Mouse (Mus musculus): ENCODE results near the gene Rab4a. TPM values are rescaled to one million over a fixed set of nuclear protein-coding genes. Genes with fewer than 3 reads are reported as not detected.

Rab4a gene
- polyA plus RNA-seq, 1 experiment from 2014 or later = 65.9 TPM

- Histone ChIP-seq H3K4me1 (replicated peaks; ENCODE audit: control insufficient read depth, insufficient read depth, low read length) (0 out of 2 replicates have a peak, but pooled peaks cover 9% of the 10 kb centered on the region), H3K27me3 (replicated peaks; ENCODE audit: control insufficient read depth, insufficient read depth, low read length) (peaks cover 11% of the 10 kb centered on the region; the same call in 1 of the 2 replicates), H3K9me3 (ENCODE audit: control insufficient read depth, low read length) (no peaks in the 10 kb centered on the region), H3K36me3 (ENCODE audit: control insufficient read depth, insufficient read depth, low read length) (no peaks in the 10 kb centered on the region), H3K27ac (ENCODE audit: low read depth, low read length) (no peak overlapping the region), H3K4me3 (ENCODE audit: low read depth, low read length) (no peak overlapping the region), H3K9ac (ENCODE audit: low read depth, low read length) (no peak overlapping the region), H3K4me2 (no peak overlapping the region)
- 35% methylated on average over 4 of the region's 4 CpGs for WGBS
- DNase-seq (ENCODE audit: low spot score) = no peak
- no peak for ATAC-seq (replicated peaks; ENCODE audit: low FRiP score)
These were observed 41.1 kb upstream of the Rab4a start for GRCm38 (mm10) chr8:123764671-123765070.

GRCm38 (mm10) chr8:123766516-123766915, 39.3 kb upstream of the Rab4a start:
- ATAC-seq (replicated peaks; ENCODE audit: low FRiP score) (no peak), DNase-seq (ENCODE audit: low spot score) (no peak)
- Histone ChIP-seq H3K4me1 (replicated peaks; ENCODE audit: control insufficient read depth, insufficient read depth, low read length) (0 out of 2 replicates have a peak, but pooled peaks cover 3% of the 10 kb centered on the region), H3K9me3 (ENCODE audit: control insufficient read depth, low read length) (no peaks in the 10 kb centered on the region), H3K27ac (ENCODE audit: low read depth, low read length) (no peak overlapping the region), H3K4me3 (ENCODE audit: low read depth, low read length) (no peak overlapping the region), H3K9ac (ENCODE audit: low read depth, low read length) (no peak overlapping the region), H3K4me2 (no peak overlapping the region), H3K27me3 (replicated peaks; ENCODE audit: control insufficient read depth, insufficient read depth, low read length) (peaks cover 11% of the 10 kb centered on the region), H3K36me3 (ENCODE audit: control insufficient read depth, insufficient read depth, low read length) (no peaks in the 10 kb centered on the region)
- 73% methylated on average over 4 of the region's 4 CpGs for WGBS

- H3K27me3 ChIP-seq (replicated peaks; ENCODE audit: control insufficient read depth, insufficient read depth, low read length) = peaks cover 7% of the 10 kb centered on the region
- H3K9me3 ChIP-seq (ENCODE audit: control insufficient read depth, low read length) = no peaks in the 10 kb centered on the region
- ATAC-seq (replicated peaks; ENCODE audit: low FRiP score) (no peak), DNase-seq (ENCODE audit: low spot score) (no peak)
- H3K9ac ChIP-seq (ENCODE audit: low read depth, low read length) = no peak overlapping the region
- WGBS = 70% methylated on average over 8 of the region's 8 CpGs
- H3K36me3 ChIP-seq (ENCODE audit: control insufficient read depth, insufficient read depth, low read length) = no peaks in the 10 kb centered on the region
- no peaks in the 10 kb centered on the region for H3K4me1 ChIP-seq (replicated peaks; ENCODE audit: control insufficient read depth, insufficient read depth, low read length)
- no peak overlapping the region for H3K4me2 ChIP-seq
- H3K4me3 ChIP-seq (ENCODE audit: low read depth, low read length) = no peak overlapping the region
- H3K27ac ChIP-seq (ENCODE audit: low read depth, low read length) = no peak overlapping the region
These were observed 37.9 kb upstream of the Rab4a start for GRCm38 (mm10) chr8:123767874-123768273.

- no peak overlapping the region for H3K9ac ChIP-seq (ENCODE audit: low read depth, low read length)
- no peaks in the 10 kb centered on the region for H3K4me1 ChIP-seq (replicated peaks; ENCODE audit: control insufficient read depth, insufficient read depth, low read length)
- no peaks in the 10 kb centered on the region for H3K9me3 ChIP-seq (ENCODE audit: control insufficient read depth, low read length)
- 61% methylated on average over 16 of the region's 16 CpGs for WGBS
- H3K27ac ChIP-seq (ENCODE audit: low read depth, low read length) = no peak overlapping the region
- no peak overlapping the region for H3K4me3 ChIP-seq (ENCODE audit: low read depth, low read length)
- no peak overlapping the region for H3K4me2 ChIP-seq
- ATAC-seq (replicated peaks; ENCODE audit: low FRiP score) = no peak
- no peaks in the 10 kb centered on the region for H3K36me3 ChIP-seq (ENCODE audit: control insufficient read depth, insufficient read depth, low read length)
- DNase-seq (ENCODE audit: low spot score) = no peak
- peaks cover 7% of the 10 kb centered on the region for H3K27me3 ChIP-seq (replicated peaks; ENCODE audit: control insufficient read depth, insufficient read depth, low read length)
These were observed 37.1 kb upstream of the Rab4a start for GRCm38 (mm10) chr8:123768492-123769356.

GRCm38 (mm10) chr8:123773468-123773867, 32.3 kb upstream of the Rab4a start:
- ATAC-seq (replicated peaks; ENCODE audit: low FRiP score) = no peak
- 48% methylated on average over 12 of the region's 12 CpGs for WGBS
- H3K9ac ChIP-seq (ENCODE audit: low read depth, low read length) = no peak overlapping the region
- H3K9me3 ChIP-seq (ENCODE audit: control insufficient read depth, low read length) = no peaks in the 10 kb centered on the region
- no peak overlapping the region for H3K4me2 ChIP-seq
- H3K4me1 ChIP-seq (replicated peaks; ENCODE audit: control insufficient read depth, insufficient read depth, low read length) = no peaks in the 10 kb centered on the region
- no peak for DNase-seq (ENCODE audit: low spot score)
- H3K4me3 ChIP-seq (ENCODE audit: low read depth, low read length) = no peak overlapping the region
- no peak overlapping the region for H3K27ac ChIP-seq (ENCODE audit: low read depth, low read length)
- peaks cover 1% of the 10 kb centered on the region; the same call in 1 of the 2 replicates for H3K27me3 ChIP-seq (replicated peaks; ENCODE audit: control insufficient read depth, insufficient read depth, low read length)
- no peaks in the 10 kb centered on the region for H3K36me3 ChIP-seq (ENCODE audit: control insufficient read depth, insufficient read depth, low read length)

- 92% methylated on average over 1 of the region's 1 CpGs for WGBS
These were observed 31.3 kb upstream of the Rab4a start for GRCm38 (mm10) chr8:123774491-123774890.

GRCm38 (mm10) chr8:123777319-123777718, 28.5 kb upstream of the Rab4a start:
- H3K4me2 ChIP-seq = no peak overlapping the region
- no peak overlapping the region for H3K4me3 ChIP-seq (ENCODE audit: low read depth, low read length)
- no peak overlapping the region for H3K27ac ChIP-seq (ENCODE audit: low read depth, low read length)
- 56% methylated on average over 7 of the region's 7 CpGs for WGBS
- no peaks in the 10 kb centered on the region for H3K9me3 ChIP-seq (ENCODE audit: control insufficient read depth, low read length)
- H3K9ac ChIP-seq (ENCODE audit: low read depth, low read length) = no peak overlapping the region
- DNase-seq (ENCODE audit: low spot score) (no peak), ATAC-seq (replicated peaks; ENCODE audit: low FRiP score) (no peak)
- no peaks in the 10 kb centered on the region for H3K36me3 ChIP-seq (ENCODE audit: control insufficient read depth, insufficient read depth, low read length)
- H3K27me3 ChIP-seq (replicated peaks; ENCODE audit: control insufficient read depth, insufficient read depth, low read length) = 0 out of 2 replicates have a peak, but pooled peaks cover 2% of the 10 kb centered on the region
- H3K4me1 ChIP-seq (replicated peaks; ENCODE audit: control insufficient read depth, insufficient read depth, low read length) = peaks cover 9% of the 10 kb centered on the region

More at GRCm38 (mm10) chr8:123774491-123774890, 31.3 kb upstream of the Rab4a start:
- Histone ChIP-seq H3K27me3 (replicated peaks; ENCODE audit: control insufficient read depth, insufficient read depth, low read length) (no peaks in the 10 kb centered on the region; the same call in 1 of the 2 replicates), H3K9ac (ENCODE audit: low read depth, low read length) (no peak overlapping the region), H3K4me2 (no peak overlapping the region), H3K4me1 (replicated peaks; ENCODE audit: control insufficient read depth, insufficient read depth, low read length) (no peaks in the 10 kb centered on the region), H3K9me3 (ENCODE audit: control insufficient read depth, low read length) (no peaks in the 10 kb centered on the region), H3K36me3 (ENCODE audit: control insufficient read depth, insufficient read depth, low read length) (no peaks in the 10 kb centered on the region), H3K27ac (ENCODE audit: low read depth, low read length) (no peak overlapping the region), H3K4me3 (ENCODE audit: low read depth, low read length) (no peak overlapping the region)
- ATAC-seq (replicated peaks; ENCODE audit: low FRiP score) (no peak), DNase-seq (ENCODE audit: low spot score) (no peak)

GRCm38 (mm10) chr8:123780471-123780870, 25.3 kb upstream of the Rab4a start:
- Histone ChIP-seq H3K9ac (ENCODE audit: low read depth, low read length) (no peak overlapping the region), H3K36me3 (ENCODE audit: control insufficient read depth, insufficient read depth, low read length) (no peaks in the 10 kb centered on the region), H3K4me2 (no peak overlapping the region), H3K4me1 (replicated peaks; ENCODE audit: control insufficient read depth, insufficient read depth, low read length) (peaks cover 12% of the 10 kb centered on the region), H3K9me3 (ENCODE audit: control insufficient read depth, low read length) (no peaks in the 10 kb centered on the region), H3K4me3 (ENCODE audit: low read depth, low read length) (no peak overlapping the region), H3K27ac (ENCODE audit: low read depth, low read length) (no peak overlapping the region), H3K27me3 (replicated peaks; ENCODE audit: control insufficient read depth, insufficient read depth, low read length) (peaks cover 2% of the 10 kb centered on the region; the same call in 1 of the 2 replicates)
- DNase-seq (ENCODE audit: low spot score) (no peak), ATAC-seq (replicated peaks; ENCODE audit: low FRiP score) (no peak)
- 38% methylated on average over 3 of the region's 3 CpGs for WGBS

GRCm38 (mm10) chr8:123781256-123781655, 24.5 kb upstream of the Rab4a start:
- DNase-seq (ENCODE audit: low spot score) (no peak), ATAC-seq (replicated peaks; ENCODE audit: low FRiP score) (no peak)
- WGBS = 47% methylated on average over 8 of the region's 8 CpGs
- H3K9me3 ChIP-seq (ENCODE audit: control insufficient read depth, low read length) = no peaks in the 10 kb centered on the region
- peaks cover 12% of the 10 kb centered on the region for H3K4me1 ChIP-seq (replicated peaks; ENCODE audit: control insufficient read depth, insufficient read depth, low read length)
- H3K4me2 ChIP-seq = no peak overlapping the region
- H3K27me3 ChIP-seq (replicated peaks; ENCODE audit: control insufficient read depth, insufficient read depth, low read length) = peaks cover 5% of the 10 kb centered on the region; the same call in 1 of the 2 replicates
- H3K36me3 ChIP-seq (ENCODE audit: control insufficient read depth, insufficient read depth, low read length) = no peaks in the 10 kb centered on the region
- no peak overlapping the region for H3K9ac ChIP-seq (ENCODE audit: low read depth, low read length)
- H3K27ac ChIP-seq (ENCODE audit: low read depth, low read length) = no peak overlapping the region
- no peak overlapping the region for H3K4me3 ChIP-seq (ENCODE audit: low read depth, low read length)

Measured in liver, embryonic 11.5 days (tissue).